In the genomic region with DNA sequence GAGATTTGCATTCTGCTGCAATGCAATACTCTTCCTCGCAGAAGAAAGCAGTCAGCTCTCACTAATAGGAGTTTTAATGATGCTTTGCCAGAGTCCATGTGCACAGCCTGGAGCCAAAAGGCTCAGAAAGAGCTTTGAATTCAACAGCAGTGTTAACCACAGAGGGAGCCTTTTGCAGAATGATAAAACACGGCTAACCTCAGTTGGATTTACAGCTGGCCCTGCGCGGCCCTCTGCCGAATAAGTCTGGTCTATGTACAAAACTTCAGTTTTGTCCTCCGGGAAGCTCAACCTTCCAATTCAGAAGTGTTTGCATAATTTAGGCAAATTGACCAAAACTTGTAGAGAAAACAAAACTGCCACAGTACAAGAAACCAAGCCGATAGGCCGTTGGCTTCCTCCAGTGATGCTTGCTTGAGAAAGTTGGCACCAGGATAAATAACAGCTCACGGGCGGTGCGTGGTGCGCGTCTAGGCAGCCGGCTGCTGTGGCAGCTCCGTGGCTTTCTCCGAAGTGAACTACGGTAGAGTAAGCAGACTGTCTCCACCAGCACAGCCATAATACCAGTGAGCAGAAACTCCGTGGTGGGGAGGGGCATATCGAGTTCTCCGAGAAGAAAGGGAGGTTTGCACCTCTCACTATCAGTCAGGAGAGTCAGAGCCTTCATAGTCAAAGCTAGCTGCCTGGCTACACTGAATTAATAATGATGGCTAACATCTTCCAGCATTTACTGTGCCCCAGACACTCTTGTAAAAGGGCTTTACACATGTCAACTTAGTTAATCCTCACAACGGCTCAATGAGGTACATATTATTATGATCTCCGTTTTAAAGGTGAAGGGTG, we compare ENCODE assay signal across 8 mouse cellular contexts. TPM values are rescaled to one million over a fixed set of nuclear protein-coding genes. Genes with fewer than 3 reads are reported as not detected.
A peak's percentile ranks its signal among the peaks of the same experiment; 100 is the strongest.
DNase-seq lines count a peak whose midpoint lies in the region; ATAC-seq lines count a peak whose summit lies in the region.

No protein-coding gene starts in this region.

- peaks cover 36% of the 10 kb centered on the region for H3K4me1 ChIP-seq in embryonic facial prominence, embryonic 12.5 days
- peaks cover 42% of the 10 kb centered on the region for H3K4me1 ChIP-seq in hindbrain, embryonic 12.5 days
- H3K4me1 ChIP-seq in limb, embryonic 15.5 days = peaks cover 32% of the 10 kb centered on the region
- peaks cover 47% of the 10 kb centered on the region for H3K4me1 ChIP-seq in neural tube, embryonic 15.5 days

- peak overlapping the region; percentile 3; the same call in 1 of the 2 replicates for H3K4me3 ChIP-seq in embryonic facial prominence, embryonic 12.5 days
- H3K4me3 ChIP-seq in hindbrain, embryonic 12.5 days = 0 out of 2 replicates have a peak overlapping the region, but pooled peaks have one; percentile 10
- H3K4me3 ChIP-seq in limb, embryonic 15.5 days = peak overlapping the region; percentile 26
- peak overlapping the region; percentile 20 for H3K4me3 ChIP-seq in neural tube, embryonic 15.5 days (replicated peaks)

- no peaks in the 10 kb centered on the region for H3K27me3 ChIP-seq in embryonic facial prominence, embryonic 12.5 days
- H3K27me3 ChIP-seq in hindbrain, embryonic 12.5 days = no peaks in the 10 kb centered on the region
- H3K27me3 ChIP-seq in limb, embryonic 15.5 days = no peaks in the 10 kb centered on the region
- no peaks in the 10 kb centered on the region for H3K27me3 ChIP-seq in neural tube, embryonic 15.5 days (replicated peaks)

- 18% methylated on average over 22 of the region's 22 CpGs for WGBS in embryonic facial prominence, embryonic 12.5 days
- 12% methylated on average over 22 of the region's 22 CpGs for WGBS in hindbrain, embryonic 12.5 days
- WGBS in limb, embryonic 15.5 days = 18% methylated on average over 22 of the region's 22 CpGs
- WGBS in neural tube, embryonic 15.5 days = 6% methylated on average over 22 of the region's 22 CpGs

- H3K4me2 ChIP-seq in embryonic facial prominence, embryonic 12.5 days (replicated peaks) = peak overlapping the region; percentile 41
- peak overlapping the region; percentile 37 for H3K4me2 ChIP-seq in hindbrain, embryonic 12.5 days (replicated peaks)
- peak overlapping the region; percentile 52 for H3K4me2 ChIP-seq in limb, embryonic 15.5 days
- H3K4me2 ChIP-seq in neural tube, embryonic 15.5 days = peak overlapping the region; percentile 52

- H3K36me3 ChIP-seq in embryonic facial prominence, embryonic 12.5 days = no peaks in the 10 kb centered on the region
- no peaks in the 10 kb centered on the region for H3K36me3 ChIP-seq in hindbrain, embryonic 12.5 days
- H3K36me3 ChIP-seq in limb, embryonic 15.5 days = no peaks in the 10 kb centered on the region
- H3K36me3 ChIP-seq in neural tube, embryonic 15.5 days = no peaks in the 10 kb centered on the region

- no peaks in the 10 kb centered on the region for H3K9me3 ChIP-seq in embryonic facial prominence, embryonic 12.5 days
- H3K9me3 ChIP-seq in hindbrain, embryonic 12.5 days (replicated peaks) = no peaks in the 10 kb centered on the region
- no peaks in the 10 kb centered on the region for H3K9me3 ChIP-seq in limb, embryonic 15.5 days
- no peaks in the 10 kb centered on the region for H3K9me3 ChIP-seq in neural tube, embryonic 15.5 days (replicated peaks)

- H3K27ac ChIP-seq in embryonic facial prominence, embryonic 12.5 days = peak overlapping the region; percentile 56
- peak overlapping the region; percentile 86 for H3K27ac ChIP-seq in hindbrain, embryonic 12.5 days
- peak overlapping the region; percentile 63 for H3K27ac ChIP-seq in limb, embryonic 15.5 days
- peak overlapping the region; percentile 75 for H3K27ac ChIP-seq in neural tube, embryonic 15.5 days (replicated peaks)

- peak overlapping the region; percentile 44; the same call in 1 of the 2 replicates for H3K9ac ChIP-seq in embryonic facial prominence, embryonic 12.5 days
- peak overlapping the region; percentile 19; the same call in 1 of the 2 replicates for H3K9ac ChIP-seq in hindbrain, embryonic 12.5 days
- no peak overlapping the region; the same call in 1 of the 2 replicates for H3K9ac ChIP-seq in limb, embryonic 15.5 days
- H3K9ac ChIP-seq in neural tube, embryonic 15.5 days (replicated peaks) = no peak overlapping the region; the same call in 1 of the 2 replicates

- no peak for ATAC-seq in embryonic facial prominence, embryonic 12.5 days (ENCODE audit: insufficient number of reproducible peaks, insufficient read depth, low FRiP score, low TSS enrichment)
- ATAC-seq in hindbrain, embryonic 12.5 days (ENCODE audit: low FRiP score) = peak; percentile 41
- peak; percentile 61; the same call in 1 of the 2 replicates for ATAC-seq in limb, embryonic 15.5 days (ENCODE audit: insufficient number of reproducible peaks, low FRiP score, low TSS enrichment, low read depth)
- ATAC-seq in neural tube, embryonic 15.5 days (ENCODE audit: low FRiP score) = peak; percentile 48

- DNase-seq in layer of hippocampus, adult 11-12 months (ENCODE audit: low spot score) = peak; percentile 45
- no peak for DNase-seq in layer of hippocampus, postnatal 25 days (ENCODE audit: extremely low spot score in 1 of 2, low spot score in 1 of 2)
- DNase-seq in urinary bladder, postnatal 4 days (ENCODE audit: low spot score in 2 of 2) = no peak
- DNase-seq in thymus, postnatal 10 days (ENCODE audit: low spot score in 2 of 2) = no peak

RNA-seq across cellular contexts. Expression of a gene that starts 3.2 kb away (rescaled TPM):
- total RNA-seq in layer of hippocampus, postnatal 25 days (2021) = under 1 TPM; 0.54 to 0.79 TPM
- 60.3 and 66.7 TPM in 2 replicates for polyA plus RNA-seq in embryonic facial prominence, embryonic 12.5 days (2016; fragmentation: Nextera tagmentation; extraction: Ambion mirVana)
- 18.7 and 28.8 TPM in 2 replicates for polyA plus RNA-seq in hindbrain, embryonic 12.5 days (2016; fragmentation: Nextera tagmentation; extraction: Ambion mirVana)
- 21.3 and 28.5 TPM in 2 replicates for polyA plus RNA-seq in limb, embryonic 15.5 days (2015; fragmentation: Nextera tagmentation; extraction: Ambion mirVana)
- polyA plus RNA-seq in neural tube, embryonic 15.5 days (2015; fragmentation: Nextera tagmentation; extraction: Ambion mirVana) = 11.4 and 11.5 TPM in 2 replicates

Comparison
In these comparisons a context has a peak if more than half of its experiments do, and no peak if none do; other contexts are left out.
1. H3K9ac ChIP-seq: peak in embryonic facial prominence, embryonic 12.5 days (single experiment) and hindbrain, embryonic 12.5 days (single experiment); none in limb, embryonic 15.5 days (single experiment) and neural tube, embryonic 15.5 days (single experiment).
2. Peak in every context shown above with its lines, with median percentiles within 50 percentile points of each other: H3K27ac ChIP-seq, H3K4me2 ChIP-seq and H3K4me3 ChIP-seq.